Mouse (Mus musculus): ENCODE data around the gene Ldha.
A peak's percentile ranks its signal among the peaks of the same experiment; 100 is the strongest.

Ldha gene

DNA sequence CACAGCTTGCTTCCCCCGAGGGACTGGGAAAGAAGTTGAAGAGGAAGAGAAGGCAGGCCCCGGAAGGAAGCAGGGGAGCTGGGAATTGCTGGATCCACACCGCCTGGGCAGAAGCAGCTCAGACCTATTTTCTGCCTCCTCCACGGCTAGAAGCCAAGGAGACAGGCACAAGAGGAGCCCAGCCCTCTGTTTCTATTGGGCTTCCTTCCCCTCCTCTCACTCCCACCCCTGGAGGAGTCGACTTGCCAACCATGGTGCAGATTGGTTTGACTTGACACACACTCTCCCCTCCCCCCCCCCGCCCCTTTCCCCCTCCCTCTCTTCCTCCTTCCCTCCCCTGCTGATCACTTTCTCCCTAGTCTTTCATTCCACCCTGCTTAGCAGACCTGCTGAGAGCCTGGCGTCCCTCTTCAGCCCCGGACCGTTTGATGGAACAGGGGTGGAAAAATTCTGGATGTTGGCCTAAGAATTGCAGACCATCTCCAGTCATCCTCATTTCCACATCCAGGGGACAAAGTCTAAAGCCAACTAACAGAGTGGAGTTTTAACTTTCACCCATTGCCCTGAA lies 3.1 kb upstream of the Ldha start:
- DNase-seq: no peak

DNA sequence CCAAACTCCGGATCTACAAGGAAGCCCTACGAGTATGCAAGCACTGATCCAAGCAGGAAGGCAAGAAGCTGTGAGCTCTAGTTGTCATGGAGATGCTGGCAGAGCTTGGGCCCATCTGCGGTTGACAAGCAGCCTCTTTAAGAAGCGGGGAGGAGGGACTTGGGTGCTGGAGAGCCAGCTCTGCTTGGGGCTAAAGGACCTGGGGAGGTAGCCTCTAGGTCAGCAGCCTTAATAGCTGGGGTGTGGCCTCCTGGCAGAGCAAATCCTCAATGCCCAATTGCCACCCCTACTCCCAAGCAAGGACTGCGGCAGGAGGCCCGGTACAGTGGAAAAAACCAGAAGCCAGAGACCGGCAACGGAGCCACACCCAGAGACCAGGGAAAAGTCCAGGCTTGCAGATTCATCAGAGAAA lies 2.4 kb upstream of the Ldha start:
- DNase-seq: peak; percentile 55 to 71

DNA sequence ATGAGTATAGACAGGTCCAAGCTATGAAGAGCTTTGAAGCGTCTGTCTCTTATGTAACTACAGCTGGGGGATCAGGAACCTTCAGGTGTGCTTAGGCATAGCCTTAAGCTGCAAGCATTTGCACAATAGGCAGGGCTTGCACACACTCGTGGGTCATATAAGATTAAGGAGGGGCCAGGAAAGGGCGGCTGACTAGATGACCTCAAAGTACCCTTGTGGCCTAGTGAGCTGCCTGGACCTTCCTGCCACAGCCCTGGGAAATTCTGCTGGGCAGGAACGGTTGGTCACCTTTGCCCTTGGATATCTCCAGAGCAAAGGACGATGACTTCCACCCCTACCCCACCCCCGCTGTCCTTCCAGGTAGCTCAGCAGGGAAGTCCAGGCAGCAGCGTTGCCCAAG lies 1.8 kb upstream of the Ldha start:
- no peak for DNase-seq

DNA sequence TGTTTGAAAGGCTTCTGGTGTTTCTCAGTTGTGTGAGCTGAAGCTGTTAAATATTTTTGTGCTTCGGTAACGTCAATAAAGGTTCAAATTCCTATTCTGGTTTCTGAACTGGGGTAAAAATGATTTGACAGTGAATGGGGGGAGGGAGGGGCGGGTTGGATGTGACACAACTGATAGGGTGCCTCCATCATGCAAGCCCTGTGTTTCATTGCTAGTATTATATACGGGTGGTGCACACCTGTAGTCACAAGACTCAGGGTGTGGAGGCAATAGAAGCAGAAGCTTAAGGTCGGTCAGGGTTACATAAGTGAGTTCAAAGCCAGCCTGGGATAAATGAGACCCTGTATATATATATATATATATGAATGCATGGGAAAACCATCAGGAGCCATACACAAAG lies 1.4 kb upstream of the Ldha start:
- DNase-seq: no peak

DNA sequence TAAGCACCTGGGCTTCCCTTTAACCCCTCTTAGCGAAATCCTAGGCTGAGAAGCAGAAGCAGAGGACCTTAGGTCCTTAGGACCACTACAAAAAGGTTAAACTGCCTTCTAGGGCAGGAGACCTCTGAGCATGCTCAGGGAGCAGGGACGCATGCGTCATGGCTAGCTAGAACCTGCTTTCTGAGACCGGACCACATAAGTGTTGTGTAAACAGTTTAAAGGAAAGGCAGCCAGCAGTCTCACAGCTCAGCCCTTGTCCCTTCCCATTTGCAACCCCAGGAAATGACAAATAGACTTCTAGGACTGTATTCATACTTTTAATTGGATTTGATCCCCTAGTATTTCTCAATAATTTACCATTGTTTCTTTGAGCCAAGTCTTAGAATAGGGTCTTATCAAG lies 949 bp upstream of the Ldha start:
- no peak for DNase-seq

DNA sequence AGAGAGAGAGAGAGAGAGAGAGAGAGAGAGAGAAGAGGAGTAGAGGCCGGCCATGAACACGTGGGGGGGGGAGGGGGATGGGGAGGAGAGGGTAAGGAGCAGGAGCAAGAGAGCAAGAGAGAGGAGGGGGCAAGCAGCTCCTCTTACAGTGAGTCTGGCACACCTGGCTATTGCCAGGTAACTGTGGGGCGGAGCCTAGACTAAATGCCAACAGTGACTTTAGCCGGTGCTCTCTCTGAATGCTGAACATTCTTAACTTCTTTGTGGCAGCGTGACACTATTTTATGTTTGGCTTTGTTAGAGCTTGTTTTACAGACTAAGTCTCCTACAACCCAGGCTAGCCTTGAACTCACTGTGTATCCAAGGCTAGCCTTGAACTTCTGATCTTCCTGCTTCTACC lies 1.0 kb downstream of the Ldha start:
- no peak for DNase-seq

DNA sequence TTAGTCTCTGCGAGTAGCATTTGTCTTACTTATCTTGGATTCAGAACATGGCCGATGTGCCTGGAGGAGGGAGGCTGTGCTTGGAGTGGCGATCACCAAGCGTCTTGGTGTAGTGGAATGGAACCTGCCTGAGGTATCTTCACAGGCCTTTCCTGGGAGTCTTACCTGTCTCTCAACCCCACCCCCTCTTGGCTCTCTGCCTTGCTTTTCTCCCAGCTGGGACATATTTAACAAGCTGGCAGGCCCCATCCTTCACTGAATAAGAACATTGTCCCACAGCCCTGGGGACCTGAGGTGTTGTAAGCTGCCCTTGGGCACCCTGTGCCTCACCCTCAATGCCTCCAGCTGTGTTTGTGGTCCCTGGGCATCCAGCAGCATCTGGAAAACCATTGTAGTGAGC lies 2.3 kb downstream of the Ldha start:
- no peak for DNase-seq

DNA sequence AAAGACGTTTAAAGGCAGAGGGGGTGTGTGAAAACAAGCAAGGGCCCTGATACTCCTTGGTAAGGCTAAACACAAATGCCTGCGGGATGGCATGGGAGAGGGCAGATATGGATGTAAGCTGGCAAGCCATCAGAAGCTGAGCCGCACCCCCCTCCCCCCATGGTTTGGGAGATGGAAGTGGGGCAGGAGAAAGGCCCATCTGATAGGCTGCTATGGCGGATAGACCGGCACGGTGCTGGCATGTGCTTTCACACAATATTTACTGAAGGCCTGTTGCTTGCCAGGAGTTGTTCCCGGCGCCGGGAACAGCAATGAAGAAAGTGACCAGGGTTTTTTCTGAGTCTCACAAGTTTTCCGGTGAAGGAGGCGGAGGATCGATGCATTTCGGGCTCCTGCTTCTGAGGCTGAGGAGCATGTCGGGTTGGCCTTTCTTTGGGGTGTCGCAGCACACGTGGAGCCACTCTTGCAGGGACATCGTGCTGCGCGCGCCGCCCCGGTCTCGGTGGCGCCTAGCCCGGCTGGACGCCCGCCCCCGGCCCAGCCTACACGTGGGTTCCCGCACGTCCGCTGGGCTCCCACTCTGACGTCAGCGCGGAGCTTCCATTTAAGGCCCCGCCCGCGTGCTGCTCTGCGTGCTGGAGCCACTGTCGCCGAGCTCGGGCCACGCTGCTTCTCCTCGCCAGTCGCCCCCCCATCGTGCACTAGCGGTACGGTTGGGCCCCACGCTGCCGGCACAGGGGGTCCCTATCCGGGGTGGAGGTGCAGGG lies 4.1 kb downstream of the Ldha start:
- peak; percentile 85 to 89 for DNase-seq

DNA sequence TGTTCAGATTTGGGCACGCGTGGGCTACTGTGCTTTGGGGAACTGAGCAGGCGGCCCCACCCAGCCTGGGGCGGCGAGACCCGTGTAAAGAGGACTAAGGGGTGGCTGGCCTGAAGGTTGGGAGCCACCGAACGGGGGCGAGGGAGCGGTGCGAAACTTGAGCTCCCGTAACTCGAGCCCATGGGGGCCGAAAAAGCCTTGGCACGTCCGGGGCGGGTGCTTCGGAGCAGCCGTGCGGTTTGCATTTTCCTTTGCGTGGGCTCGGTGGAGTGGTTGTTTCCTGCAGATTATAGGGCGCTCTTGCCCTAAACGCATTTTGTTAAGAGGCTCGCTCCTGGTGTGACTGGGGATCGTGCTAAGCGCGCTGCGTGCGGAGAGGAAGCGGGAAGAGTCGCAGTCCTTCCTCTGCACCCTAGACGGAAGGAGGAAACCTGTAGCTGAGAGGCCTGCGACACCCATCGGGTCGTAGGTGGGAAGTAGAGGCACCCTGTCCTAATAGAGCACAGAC lies 4.8 kb downstream of the Ldha start:
- peak; percentile 51 to 63 for DNase-seq

DNA sequence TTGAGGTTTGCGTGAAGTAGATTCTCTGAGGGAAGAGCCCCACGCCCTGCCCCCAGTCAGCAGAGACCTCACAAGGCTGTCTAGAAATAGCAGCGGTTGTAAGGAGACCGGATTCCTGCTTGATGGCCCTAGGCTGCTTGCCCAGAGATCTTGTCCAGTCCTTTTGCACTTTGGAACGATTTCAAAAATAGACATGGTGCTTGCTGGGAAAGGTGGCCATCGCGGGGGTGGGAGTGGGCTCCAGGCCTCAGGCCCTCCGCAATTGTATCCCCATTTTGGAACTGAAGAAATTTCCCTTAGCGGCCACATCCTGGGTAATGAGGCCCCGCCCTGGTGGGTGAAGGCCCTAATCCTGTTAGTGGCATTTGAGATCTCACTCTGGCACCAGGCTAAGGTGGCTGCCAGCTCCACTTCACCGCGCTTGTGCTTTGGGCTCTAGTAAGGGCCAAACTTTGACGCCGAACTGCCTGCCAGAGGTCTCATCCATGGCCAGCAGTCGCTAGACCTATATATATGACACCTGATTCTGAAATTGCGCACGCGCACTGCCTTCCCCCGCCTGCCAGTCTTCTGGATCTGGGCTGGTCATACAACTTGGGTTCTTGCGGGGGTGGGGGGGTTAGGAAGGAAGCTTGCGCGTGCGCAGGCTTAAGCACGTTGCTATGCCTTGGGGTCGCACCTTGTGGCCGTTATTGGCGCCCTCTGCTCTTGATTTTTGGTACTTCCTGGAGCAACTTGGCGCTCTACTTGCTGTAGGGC lies 5.4 kb downstream of the Ldha start:
- peak; percentile 60 to 71 for DNase-seq

DNA sequence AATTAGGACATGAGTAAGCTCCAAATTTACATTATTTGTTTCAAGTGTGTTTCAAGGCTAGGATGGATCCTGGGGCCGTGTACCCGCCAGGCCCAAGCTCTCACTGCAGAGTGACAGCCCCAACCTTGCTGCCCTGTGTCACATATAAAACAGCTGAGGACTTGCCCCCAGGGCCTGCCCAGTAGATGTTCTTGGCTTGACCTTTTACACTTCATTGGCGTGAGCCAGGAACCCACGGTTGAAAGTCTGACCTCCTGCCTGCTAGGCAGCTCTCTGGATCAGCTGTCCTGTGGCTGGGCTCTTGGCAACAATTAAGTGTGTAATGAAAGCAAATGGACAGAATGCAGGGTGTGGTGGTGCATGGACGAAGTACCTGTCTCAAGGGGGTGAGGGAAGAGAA lies 8.0 kb downstream of the Ldha start:
- DNase-seq: no peak

DNA sequence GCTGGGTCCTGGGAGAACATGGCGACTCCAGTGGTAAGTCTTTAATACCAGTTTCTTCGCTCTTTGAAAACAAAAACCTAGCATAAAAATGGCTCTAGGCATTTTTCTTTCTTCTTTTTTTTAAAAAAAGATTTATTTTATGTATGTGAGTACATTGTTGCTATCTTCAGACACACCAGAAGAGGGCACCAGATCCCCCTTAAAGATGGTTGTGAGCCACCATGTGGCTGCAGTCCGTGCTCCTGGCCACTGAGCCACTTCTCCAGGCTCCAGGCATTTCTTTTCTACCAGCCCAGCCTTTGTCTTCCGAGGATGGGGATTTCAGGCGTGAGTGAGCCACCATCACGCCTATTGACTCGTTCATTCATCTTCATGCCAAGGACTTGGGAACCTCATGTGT lies 9.8 kb downstream of the Ldha start:
- no peak for DNase-seq

DNA sequence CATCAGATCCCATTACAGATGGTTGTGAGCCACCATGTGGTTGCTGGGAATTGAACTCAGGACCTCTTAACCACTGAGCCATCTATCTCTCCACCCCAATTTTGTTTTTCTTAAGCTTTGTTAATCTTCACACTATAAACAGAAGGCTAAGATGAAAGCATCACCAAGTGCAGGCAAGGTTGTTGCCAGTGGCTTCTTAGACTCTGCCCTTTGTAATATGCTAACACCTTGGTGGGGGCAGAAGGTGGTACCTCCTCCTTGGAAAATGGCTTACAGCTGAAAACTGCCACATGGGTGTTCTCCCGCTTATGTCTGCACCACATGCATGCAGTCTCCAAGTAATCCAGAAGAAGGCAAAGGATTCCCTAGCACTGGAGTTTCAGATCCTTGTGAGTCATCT lies 11.4 kb downstream of the Ldha start:
- DNase-seq: no peak

DNA sequence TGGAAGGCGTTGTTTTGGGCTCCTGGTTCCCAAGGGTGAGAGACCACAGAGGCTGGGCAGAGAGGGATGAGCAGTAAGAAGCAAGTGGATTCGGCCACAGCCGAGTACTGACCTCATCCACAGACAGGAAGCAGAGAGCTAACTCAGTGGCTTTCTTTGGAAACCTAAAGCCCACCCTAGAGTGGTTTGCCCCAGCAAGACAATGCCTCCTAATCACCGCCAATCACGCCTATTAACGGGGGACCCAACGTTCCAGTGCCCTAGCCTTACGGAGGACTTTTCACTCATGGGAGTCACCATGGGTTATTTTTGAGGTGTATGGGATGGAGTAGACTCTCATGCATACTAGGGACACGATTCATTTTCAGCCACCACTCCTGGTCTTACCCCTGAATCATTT lies 12.1 kb downstream of the Ldha start:
- no peak for DNase-seq

DNA sequence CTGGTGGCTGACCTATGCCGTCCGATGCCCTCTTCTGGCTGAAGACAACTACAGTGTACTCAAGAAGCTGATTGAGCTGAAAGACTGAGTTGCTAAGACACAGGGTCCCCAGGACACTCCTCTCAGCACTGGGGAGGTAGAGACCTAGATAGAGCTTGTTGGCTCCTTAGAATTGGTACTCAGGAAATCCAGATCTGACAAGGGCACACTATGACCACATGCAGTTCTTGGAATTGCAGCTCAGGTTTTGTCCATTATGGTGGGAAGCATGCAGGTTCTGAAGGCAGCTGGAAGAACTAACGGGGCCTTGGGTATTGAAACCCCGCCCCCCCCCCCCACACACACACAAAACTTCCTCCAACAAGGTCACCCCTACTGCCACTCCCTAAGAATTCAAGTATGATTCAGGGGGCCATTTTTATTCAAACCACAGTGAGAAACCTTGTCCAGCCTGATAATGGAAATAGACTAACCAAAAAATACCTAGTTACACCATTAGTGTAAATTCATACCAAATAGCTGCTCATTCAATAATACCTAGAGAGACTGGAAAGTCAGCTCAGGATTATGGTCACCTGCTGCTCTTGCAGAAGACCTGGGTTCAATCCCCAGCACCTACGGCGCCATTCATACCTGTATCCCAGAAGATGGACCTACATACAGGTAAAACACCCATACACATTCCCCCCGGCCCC lies 14.7 kb downstream of the Ldha start:
- no peak for DNase-seq

DNA sequence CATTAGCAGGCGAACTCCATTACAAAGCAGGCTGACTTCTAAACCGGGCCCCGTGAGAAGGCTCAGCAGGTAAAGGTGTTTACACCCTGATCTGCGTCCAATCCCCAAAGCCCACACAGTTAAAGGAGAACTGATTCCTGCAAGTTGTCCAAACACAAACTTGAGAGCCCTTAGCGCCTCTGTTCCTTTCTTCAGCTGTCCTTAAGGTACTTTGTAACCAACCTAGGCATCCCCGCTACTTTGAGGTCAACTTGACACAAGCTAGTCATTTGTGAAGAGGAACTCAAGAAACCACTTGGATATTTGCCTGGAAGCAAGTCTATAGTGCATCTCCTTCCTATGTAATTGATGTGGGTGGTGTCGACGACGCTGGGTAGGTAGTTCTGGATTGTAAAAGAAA lies 16.2 kb downstream of the Ldha start:
- no peak for DNase-seq

DNA sequence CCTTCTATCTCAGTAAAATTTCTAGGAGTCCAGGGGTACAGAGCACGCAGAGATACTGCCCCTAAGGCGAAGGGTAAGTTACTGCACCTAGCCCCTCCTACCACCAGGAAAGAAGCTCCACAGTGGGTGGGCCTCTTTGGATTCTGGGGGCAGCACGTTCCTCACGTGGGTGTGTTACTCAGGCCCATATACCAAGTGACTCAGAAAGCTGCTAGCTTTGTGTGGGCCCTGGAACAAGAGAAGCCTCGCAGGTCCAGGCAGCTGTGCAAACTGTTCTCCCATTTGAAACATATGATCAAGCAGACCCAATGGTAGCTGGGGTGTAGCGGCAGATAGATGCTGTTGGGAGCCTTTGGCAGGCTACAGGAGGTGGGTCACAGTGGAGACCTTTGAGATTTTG lies 17.8 kb downstream of the Ldha start:
- no peak for DNase-seq

DNA sequence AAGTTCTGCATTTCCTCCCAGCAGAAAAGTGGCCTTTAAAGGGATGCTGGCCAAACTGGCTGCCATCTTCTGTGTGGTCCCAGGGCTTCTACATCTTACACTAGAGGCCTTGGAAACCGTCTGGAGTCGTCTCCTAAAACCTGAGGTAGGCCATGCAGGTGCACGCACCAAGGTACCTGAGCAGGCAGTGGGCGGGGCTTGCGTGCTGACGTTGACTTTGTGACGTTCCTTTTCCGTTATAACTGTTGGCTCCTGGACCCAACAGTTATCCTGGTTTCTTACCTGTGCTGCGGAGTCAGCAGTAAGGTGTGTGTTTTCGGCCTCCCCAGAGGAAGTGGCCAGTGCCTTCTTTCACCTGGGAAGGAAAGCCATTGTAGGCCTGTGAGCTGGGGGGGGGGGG lies 19.7 kb downstream of the Ldha start, which contains the start of gene Ldhc:
TSS of gene Ldhc (plus strand) at position 208 of the 400 bp plus-strand sequence.
- no peak for DNase-seq

DNA sequence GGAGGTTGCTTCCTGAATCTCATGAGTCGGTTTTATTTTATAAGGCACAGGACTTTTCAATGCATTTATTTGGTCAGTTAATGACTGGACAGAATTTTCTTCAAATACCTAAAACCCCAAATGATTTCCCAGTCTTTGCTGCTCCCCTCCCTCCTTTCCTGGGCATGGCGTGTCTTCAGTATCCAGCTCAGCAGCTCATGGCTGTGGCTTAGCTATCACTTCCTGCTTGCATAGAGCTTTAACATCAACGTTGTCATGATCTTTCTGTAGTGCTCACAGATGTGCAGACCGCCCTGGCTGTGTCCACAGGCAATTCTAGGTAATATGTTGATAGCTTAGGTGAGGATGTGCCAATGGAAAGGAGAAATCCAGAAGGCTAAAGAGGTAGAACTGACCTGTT lies 30.7 kb downstream of the Ldha start:
- no peak for DNase-seq

DNA sequence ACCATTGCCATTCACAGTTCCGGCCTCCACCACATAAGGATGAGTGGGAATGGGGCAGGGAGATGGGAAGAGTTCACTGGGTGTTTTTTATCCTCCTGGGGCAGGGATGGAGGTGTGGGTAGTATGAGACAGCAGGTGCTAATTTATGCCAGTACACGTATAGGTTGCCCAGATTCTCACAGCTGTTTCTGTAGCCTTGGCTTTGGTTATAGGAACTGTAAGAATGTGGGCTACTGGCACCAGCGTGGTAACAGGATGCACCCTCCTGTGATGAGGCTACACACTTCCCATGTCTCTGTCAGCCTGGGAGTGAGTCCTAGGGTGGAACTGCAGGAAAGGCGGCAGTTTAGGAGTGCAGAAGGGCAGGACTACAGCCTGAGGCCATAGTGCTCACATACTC lies 35.6 kb downstream of the Ldha start:
- no peak for DNase-seq

DNA sequence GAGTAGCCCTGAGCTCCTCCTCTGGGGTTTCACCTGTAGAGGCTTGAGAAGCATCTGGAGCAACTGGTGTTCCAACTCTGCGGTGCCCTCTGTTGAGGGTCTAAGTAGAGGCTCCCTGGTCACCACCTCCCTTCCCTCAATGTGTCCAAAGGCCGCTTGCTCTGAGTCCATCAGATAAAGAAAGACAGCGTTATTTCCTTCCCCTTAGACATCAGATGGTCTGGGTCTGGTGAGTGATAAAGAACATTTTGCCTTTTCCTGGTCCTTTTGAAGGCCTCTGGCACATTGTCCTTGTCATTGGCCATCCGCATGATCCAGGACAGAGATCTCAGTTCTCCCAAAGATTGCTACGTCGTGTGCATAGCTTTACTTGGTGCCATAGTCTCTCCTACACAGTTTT lies 36.0 kb downstream of the Ldha start:
- DNase-seq: no peak

DNA sequence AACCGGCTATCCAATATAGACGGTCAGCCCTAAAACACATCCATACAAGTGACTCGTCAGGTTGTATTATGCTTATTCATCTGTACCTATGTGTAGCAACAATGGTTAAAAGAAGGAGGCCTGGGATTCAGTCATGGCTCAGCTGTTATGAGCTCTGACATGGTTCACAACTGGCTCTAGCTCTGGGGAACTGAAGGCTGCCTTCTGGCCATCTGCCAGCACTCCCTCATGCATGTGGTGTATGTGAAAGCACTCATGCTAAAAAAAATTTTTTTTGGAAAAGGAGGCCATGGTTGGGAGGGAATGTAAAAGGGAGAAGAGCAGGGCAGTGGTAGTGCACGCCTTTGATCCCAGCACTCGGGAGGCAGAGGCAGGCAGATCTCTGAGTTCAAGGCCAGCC lies 38.6 kb downstream of the Ldha start:
- no peak for DNase-seq

DNA sequence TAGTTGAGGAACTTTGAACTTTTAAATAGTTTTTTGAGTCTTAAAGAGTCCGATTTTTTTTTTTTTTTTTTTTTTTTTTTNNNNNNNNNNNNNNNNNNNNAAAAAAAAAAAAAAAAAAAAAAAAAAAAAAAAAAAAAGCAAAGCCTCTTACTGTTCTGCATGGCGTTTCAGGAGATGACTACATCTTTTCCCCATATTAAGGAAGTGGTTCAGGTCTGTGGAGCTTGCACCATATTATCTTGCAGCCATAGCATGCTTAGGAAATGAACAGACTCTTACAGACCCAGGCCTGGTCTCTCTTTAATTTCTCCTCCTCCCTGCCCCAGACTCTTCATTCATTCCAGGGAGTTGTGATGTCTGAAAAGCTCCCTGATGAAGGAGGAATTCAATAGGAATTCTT lies 39.7 kb downstream of the Ldha start:
- DNase-seq: no peak
